39 mouse cellular contexts compared by ENCODE assay signal in genomic region chr11:49383133-49383532, GRCm38 (mm10). TPM values are rescaled to one million over a fixed set of nuclear protein-coding genes. Genes with fewer than 3 reads are reported as not detected.
"Had no signal": no experiment of that assay in that cellular context is flagged by ENCODE, and none has a peak within 500 bp of the region (broad histone marks: within the 10 kb centered on the region; RNA-seq: fewer than 3 reads in every experiment).

No protein-coding gene starts in this region.

- DNase-seq: cerebellum, adult 8-10 months; cerebellum, adult 9-10 months; cerebellum, adult 9-11 months; cerebellum, postnatal 10 days; cerebellum, postnatal 14 days; cerebellum, postnatal 25 days; cerebellum, postnatal 36 days; embryo, embryonic 11 days; forebrain, postnatal 0 days; gastrocnemius, adult 2 months; gastrocnemius, postnatal 10 days; gastrocnemius, postnatal 14 days; gastrocnemius, postnatal 25 days; gastrocnemius, postnatal 36 days; heart, adult 11 months; heart, adult 18-20 months; heart, adult 2 months had no signal

- H3K36me3 ChIP-seq: embryonic facial prominence, embryonic 10.5 days; embryonic facial prominence, embryonic 12.5 days; embryonic facial prominence, embryonic 13.5 days; embryonic facial prominence, embryonic 15.5 days; forebrain, embryonic 10.5 days; forebrain, embryonic 12.5 days; forebrain, embryonic 15.5 days had no signal

- H3K27me3 ChIP-seq: embryonic facial prominence, embryonic 12.5 days; embryonic facial prominence, embryonic 13.5 days; embryonic facial prominence, embryonic 15.5 days; forebrain, embryonic 12.5 days; forebrain, embryonic 13.5 days; forebrain, embryonic 15.5 days had no signal

- ATAC-seq: forebrain, embryonic 13.5 days; forebrain, embryonic 14.5 days; forebrain, embryonic 15.5 days; forebrain, embryonic 16.5 days; forebrain, postnatal 0 days had no signal

- H3K9me3 ChIP-seq: embryonic facial prominence, embryonic 12.5 days; embryonic facial prominence, embryonic 13.5 days; embryonic facial prominence, embryonic 15.5 days; forebrain, embryonic 13.5 days; forebrain, embryonic 15.5 days had no signal

- H3K4me3 ChIP-seq: embryonic facial prominence, embryonic 10.5 days; embryonic facial prominence, embryonic 12.5 days; embryonic facial prominence, embryonic 13.5 days; embryonic facial prominence, embryonic 15.5 days; erythroblast, embryonic 14.5 days; forebrain, embryonic 10.5 days; forebrain, embryonic 12.5 days; forebrain, embryonic 13.5 days; forebrain, embryonic 15.5 days; gastrocnemius, adult 2 months; heart, adult 2 months had no signal

- H3K4me1 ChIP-seq: embryonic facial prominence, embryonic 10.5 days; embryonic facial prominence, embryonic 12.5 days; embryonic facial prominence, embryonic 13.5 days; embryonic facial prominence, embryonic 15.5 days; forebrain, embryonic 10.5 days; forebrain, embryonic 12.5 days; forebrain, embryonic 13.5 days; forebrain, embryonic 15.5 days had no signal

RNA-seq across cellular contexts. Expression of gene Olfr1389, which starts 39.7 kb away (rescaled TPM):
- total RNA-seq: forebrain, postnatal 0 days; gastrocnemius, adult 18-20 months; gastrocnemius, adult 2 months; gastrocnemius, adult 8-10 months; gastrocnemius, postnatal 10 days; gastrocnemius, postnatal 14 days; gastrocnemius, postnatal 25 days; gastrocnemius, postnatal 36 days; gastrocnemius, postnatal 4 days; granulocyte monocyte progenitor cell, adult 5-6 weeks; heart, adult 18-20 months; heart, adult 2 months; heart, adult 8-10 months had no signal
- polyA plus RNA-seq: cortical plate, adult 2 months; embryonic facial prominence, embryonic 10.5 days; embryonic facial prominence, embryonic 11.5 days; embryonic facial prominence, embryonic 12.5 days; embryonic facial prominence, embryonic 13.5 days; embryonic facial prominence, embryonic 14.5 days; erythroblast, embryonic 14.5 days; forebrain, embryonic 10.5 days; forebrain, embryonic 11.5 days; forebrain, embryonic 12.5 days; forebrain, embryonic 13.5 days; forebrain, embryonic 14.5 days; forebrain, embryonic 15.5 days; forebrain, embryonic 16.5 days; forebrain, postnatal 0 days; gonadal fat pad, adult 2 months; heart, adult 2 months had no signal

RNA-seq across cellular contexts. Expression of gene Olfr1390, which starts 48.1 kb away (rescaled TPM):
- total RNA-seq: forebrain, postnatal 0 days; gastrocnemius, adult 18-20 months; gastrocnemius, adult 2 months; gastrocnemius, adult 8-10 months; gastrocnemius, postnatal 10 days; gastrocnemius, postnatal 14 days; gastrocnemius, postnatal 25 days; gastrocnemius, postnatal 36 days; gastrocnemius, postnatal 4 days; granulocyte monocyte progenitor cell, adult 5-6 weeks; heart, adult 18-20 months; heart, adult 2 months; heart, adult 8-10 months had no signal
- polyA plus RNA-seq: cortical plate, adult 2 months; embryonic facial prominence, embryonic 10.5 days; embryonic facial prominence, embryonic 11.5 days; embryonic facial prominence, embryonic 12.5 days; embryonic facial prominence, embryonic 13.5 days; embryonic facial prominence, embryonic 14.5 days; embryonic facial prominence, embryonic 15.5 days; erythroblast, embryonic 14.5 days; forebrain, embryonic 10.5 days; forebrain, embryonic 11.5 days; forebrain, embryonic 12.5 days; forebrain, embryonic 13.5 days; forebrain, embryonic 14.5 days; forebrain, embryonic 15.5 days; forebrain, embryonic 16.5 days; forebrain, postnatal 0 days; frontal cortex, adult 2 months; gonadal fat pad, adult 2 months; heart, adult 2 months had no signal

RNA-seq across cellular contexts. Expression of gene Olfr1388, which starts 53.3 kb away (rescaled TPM):
- total RNA-seq: heart, adult 2 months had no signal
- polyA plus RNA-seq: erythroblast, embryonic 14.5 days; forebrain, embryonic 14.5 days; forebrain, embryonic 16.5 days; forebrain, postnatal 0 days; heart, adult 2 months had no signal
